Mouse (Mus musculus) left cerebral cortex, adult 8-10 months (tissue): ENCODE data around the gene Cabin1. TPM values are rescaled to one million over a fixed set of nuclear protein-coding genes. Genes with fewer than 3 reads are reported as not detected.

Experiments used
- DNase-seq, 2 experiments: peaks; one replicate each; pipeline ENCODE4 v3.0.0; 2022; ENCODE audit warnings: low spot score in 2 of 2
- total RNA-seq, 4 experiments: library from RNA; stranded (reverse); gene quantifications; 2 replicates each; pipeline ENCODE4 v1.2.4; 2022

Gene Cabin1
- total RNA-seq, 4 experiments from 2014 or later = 61.3 to 73.2 (median 69.6) TPM

DNA sequence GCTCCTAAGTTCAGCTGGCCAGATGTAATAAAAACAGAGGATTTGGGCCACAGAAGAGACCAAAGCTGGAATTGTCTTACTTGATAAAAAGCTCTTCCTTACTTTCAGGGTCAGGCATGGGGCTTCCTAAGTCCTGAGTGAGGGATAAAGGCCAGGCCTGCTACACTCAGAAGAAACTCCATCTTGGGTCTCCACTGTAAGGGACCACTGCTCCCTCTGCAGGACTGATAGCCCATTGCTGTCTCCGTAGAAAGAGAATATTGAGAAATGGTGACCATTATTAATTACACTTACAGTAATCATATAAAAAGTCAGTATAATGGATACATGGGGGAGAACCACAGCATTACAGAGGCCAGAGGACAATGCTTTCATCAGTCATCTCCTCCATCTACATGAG is 60.6 kb downstream of the Cabin1 start:
- no peak for DNase-seq

DNA sequence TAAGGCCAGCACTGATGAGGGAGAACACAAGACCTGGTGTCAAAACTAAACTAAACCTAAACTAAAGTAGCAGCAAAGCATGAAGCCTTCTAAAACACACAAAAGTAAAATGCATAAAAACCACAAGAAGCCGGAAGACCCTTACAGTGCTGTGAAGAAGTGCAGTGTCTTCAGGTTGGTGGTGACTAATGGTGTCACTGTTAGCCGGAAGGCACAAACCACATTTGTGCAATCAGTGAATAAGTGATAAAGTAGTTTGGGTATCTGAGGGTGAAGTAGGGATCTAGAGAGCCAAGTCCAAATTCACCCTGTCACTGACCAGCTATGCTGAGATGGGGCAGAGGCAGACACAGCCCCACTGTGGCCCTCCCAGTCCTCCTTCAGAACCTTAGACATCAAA is 61.6 kb downstream of the Cabin1 start:
- DNase-seq = no peak

DNA sequence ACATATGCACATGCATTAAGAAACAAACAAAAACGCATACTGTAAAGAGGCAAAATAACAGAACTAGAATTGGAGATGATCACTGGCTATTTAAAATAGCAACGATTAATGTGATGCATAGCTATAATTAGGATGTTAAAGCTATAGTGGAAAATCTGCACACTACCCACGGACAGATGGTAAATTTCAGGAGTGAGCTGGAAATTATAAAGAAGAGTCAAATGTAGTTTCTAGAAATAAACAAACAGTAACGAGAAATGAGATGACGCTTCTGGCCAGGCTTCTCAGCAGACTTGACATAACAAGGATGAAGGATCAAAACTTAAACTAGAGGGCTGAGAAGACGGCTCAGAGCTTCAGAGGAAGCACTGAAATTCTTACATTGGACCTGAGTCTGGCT is 62.9 kb downstream of the Cabin1 start:
- no peak for DNase-seq

DNA sequence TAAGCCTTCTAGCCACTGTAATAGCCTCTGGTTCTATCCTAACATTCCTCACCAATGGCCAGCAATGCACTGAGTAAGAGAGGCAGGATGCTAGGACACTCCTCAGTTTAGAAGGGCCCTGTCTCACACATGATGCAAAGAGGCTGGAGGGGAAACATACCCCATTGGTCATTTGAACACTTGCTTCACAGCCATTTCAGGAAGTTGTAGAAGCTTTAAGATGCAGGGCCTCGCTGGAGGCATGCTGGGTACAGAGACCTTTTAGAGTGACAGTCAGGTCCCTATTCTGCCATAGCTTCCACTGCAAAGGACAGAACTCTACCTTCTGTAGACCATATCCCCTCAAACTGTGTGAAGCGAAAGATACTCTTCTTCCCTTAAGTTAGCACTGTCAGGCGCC is 66.4 kb downstream of the Cabin1 start:
- no peak for DNase-seq

DNA sequence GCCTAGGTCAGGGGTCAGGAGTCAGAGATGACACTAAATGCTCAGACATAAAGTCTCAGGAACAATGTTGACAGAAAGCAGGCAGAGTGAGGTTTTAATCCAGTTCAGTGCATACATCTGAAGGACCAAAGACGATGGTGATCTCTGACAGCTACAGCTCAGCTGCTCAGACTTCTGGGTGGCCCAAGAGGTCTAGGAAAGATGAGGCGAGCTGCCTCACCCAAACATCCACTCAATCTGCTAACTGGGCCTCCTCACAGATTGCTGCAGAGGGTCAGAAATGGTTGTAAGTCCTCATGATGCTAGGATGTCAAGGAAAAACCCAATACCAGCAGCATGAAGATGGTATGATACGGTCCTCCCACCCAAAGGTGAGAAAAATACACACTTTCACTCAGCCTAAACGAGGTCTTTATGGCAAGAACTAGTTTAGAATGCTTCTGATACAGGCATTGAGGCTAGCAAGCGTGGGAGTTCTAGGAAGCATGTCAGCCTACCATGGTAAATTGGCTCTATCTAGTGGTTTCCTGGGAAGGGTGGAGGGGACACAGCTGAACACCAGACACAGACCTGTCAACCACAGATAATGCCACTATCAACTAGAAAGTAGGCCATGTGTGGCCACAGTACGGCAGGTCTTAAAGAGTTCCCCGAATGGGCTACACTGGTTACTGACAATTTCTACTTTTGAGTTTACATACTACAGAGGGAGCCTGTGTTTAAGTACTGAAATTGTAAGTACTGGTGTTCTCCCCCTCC is 67.4 kb downstream of the Cabin1 start:
- DNase-seq = no peak

DNA sequence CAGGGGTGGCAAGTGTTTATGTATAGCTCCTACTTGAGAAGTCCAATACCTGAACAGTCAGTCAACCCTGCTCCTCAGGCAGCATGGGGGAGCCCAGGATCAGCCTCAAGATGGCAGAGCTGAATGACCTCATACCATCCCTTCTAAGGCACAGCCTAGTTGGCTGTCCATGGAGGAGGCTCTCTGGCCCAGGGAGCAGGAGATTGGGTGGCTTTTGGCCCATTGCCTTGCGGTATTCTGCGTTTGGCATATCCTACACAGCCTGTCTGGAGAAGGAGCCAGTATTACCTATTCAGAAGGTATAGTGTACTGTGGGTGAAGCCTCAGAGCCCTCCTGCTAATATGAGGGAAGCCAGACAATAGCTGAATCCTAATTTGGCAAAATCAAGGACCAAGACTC is 68.6 kb downstream of the Cabin1 start:
- DNase-seq = no peak

DNA sequence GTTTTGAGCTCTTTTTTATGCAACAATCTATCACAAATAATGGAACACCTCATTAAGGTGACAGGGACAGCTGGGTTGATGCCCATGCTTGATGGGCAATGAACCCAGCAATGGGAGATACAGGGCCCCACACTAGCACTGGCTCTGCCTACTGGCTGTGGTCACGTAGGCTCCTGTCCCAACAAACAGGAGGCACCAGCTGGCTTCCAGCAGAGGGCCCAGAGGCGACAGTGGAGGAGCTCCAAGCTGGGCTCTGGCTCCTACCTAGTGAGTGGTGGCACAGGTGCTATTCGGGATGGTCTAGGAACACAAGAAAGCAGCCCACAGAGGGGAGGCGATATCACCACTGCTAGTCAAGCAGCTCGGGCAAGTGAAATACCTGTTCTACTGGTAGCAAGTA is 69.1 kb downstream of the Cabin1 start:
- no peak for DNase-seq

DNA sequence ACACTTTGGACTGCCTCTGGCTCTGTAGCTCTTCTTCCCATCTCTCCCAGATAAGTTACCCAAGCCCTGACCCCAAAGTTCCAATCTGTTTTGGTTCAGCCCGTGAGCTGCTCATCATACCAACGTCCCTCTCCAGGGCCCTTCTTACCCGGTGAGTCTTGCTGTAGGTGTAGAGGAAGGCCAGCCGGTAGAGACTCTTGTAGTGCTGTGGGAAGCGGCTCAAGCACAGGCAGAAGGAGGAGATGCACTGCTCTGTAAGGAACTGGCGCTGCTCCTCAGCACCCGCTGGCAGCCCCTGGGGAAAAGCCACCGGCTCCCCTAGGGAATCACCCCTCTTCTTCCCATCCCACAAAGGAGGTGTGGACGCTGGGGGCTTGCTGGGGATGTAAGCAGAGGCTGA is 69.6 kb downstream of the Cabin1 start:
- no peak for DNase-seq

DNA sequence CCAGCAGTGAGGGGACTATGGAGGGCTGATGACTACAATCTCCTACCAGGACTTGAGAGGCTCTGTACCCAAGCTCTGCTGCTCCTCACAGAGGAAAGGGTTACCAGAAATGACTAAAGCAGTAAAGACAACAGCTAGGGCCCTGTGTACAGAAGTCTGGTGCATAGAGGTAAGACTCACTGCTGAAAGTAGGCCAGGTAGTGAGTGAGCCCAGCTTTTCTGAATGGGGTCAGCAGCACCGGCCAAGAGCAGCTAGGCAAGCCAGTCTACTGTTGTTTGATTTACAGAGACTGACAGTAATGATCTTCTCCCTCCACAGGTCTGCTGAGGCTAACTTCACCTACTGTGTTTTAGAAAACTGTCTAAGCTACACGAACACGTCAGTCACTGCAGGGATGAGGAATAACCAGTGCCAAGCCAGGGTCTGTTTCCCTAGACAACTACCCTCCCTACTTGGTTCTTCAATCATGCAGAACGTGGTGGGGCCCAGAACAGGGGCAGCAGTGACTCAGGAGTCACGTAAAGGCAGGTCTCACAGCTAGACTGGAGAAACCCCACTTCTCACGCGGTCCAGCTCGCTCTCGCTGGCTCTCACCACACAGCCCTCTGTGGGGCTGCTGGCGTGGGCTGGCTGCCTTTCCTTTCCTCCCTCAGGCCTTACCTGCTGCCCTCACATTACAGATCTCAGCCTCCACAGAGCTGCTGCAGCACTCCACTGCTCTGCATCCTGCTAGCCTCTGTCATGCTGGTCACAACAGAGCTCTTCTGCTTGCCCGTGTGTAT is 70.5 kb downstream of the Cabin1 start:
- DNase-seq = no peak

DNA sequence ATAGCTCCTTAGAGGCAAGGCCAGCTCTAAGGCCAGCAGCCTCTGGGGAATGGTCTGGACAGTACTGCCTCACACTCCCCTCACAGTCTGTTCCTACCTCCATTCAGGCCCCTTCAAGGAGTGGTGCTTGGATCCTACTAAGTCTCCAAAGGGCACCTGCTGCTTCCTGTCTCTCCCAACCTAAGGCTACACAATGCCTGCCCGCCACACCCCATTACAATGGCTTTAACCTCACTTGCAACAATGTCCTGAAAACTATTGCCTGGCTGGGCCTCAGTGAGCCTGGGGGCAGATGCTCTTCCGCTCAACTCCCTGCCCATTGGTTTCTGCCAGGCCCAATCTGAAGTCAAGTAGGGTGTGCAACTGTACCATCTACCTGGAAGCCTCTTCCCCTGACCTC is 75.5 kb downstream of the Cabin1 start:
- DNase-seq = no peak

DNA sequence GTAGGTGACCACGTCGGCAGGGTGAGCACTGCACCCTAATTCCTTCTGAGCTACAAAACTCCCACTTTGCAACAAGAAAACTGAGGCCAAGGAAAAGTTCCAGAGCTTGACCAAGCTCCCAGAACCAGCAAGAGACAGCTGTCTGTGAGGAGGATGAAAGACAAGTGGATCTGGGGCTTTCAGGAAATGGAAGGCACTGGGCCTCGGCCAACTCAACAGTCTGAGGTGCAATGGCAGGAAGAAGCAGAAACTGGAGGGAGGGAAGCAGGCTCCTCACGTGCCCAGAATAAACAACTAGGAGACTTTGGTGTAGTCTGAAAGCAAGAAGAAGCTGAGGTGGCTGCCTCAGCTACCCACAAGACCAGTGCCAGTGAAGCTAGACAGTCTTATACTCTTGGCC is 77.4 kb downstream of the Cabin1 start:
- DNase-seq = no peak

DNA sequence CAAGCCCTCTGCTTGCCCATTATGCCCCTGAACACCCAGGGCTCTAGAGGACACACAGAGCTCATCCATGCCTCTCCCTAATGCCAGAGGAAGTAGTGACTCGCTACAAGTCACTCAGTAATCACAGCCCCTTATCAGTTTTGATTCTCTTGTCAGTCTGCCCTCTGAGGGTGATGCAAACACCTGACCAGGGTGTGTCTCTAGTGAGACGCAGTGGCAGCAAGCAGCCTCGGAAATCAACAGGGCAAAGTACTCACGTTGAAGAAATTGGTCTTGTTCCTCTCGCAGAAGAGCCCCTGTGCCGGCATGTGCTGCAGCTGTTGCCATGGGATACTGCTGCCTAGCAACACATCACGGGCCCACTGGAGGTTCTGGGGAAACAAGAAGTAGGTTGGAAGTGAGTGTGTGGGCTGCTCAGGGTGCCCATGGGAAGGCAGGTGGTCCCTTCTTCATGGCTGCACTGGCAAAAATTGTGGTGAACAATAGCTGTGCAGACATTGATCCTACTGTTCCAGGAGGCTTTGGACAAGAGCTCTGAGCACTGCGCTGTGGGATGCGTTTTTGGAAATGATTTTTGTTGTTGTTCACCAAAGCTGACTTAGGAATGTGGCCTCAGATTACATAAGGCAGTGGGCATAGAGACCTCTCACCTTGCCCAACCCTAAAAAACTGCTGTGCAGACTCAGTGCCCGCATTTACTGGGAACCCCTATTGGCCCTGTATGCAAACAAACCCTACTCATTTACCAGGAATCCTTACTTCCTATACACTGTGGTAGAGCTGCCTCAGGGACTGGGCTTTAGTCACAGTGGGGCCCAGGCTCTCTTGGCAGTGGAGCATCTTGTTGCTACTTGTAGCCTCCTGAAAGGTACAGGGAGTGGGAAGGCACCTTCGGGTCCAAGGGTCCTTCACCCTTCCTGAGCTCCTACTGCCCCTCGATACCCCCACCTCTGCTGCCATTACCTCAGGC is 79.8 kb downstream of the Cabin1 start:
- peak; percentile 73 to 89 for DNase-seq

DNA sequence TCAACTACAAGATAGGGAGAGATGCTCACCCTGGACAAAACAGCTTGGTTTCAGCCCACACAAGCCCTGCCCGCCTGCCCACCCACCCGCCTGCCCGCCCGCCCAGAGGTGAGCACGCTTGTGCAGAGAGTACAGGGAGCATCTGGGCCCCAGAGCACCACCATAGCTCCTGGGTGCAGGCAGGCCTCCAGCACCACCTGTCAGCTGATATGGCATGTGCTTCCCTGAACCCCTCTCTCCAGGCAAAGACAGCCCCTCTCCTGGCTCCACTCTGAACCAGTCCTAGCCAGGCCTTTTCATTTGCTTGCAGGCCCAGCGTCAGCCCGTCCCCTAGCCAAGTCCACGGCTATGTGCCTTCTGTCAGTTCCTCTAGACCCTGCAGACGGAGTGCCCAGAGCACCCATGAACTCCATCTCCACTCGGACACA is 83.6 kb downstream of the Cabin1 start:
- DNase-seq = no peak

DNA sequence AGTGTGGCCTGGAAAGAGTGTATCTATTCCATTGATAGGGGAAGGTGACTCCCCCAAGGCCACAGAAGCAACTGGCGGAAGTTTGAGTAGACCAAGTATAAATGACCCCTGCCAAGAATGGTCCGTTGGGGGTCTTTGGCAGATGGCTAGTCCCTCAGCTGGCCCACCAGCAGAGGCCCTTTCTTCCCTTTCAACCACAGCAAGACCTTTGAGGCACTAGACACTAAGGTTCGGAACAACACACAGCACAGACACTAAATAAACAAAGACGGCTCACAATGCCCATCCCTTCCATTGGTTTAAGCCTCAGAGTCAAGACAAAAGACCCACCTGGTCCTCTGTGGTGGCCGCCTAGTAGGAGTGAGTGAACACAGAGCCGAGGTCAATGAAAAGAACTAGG is 84.9 kb downstream of the Cabin1 start:
- DNase-seq = no peak

DNA sequence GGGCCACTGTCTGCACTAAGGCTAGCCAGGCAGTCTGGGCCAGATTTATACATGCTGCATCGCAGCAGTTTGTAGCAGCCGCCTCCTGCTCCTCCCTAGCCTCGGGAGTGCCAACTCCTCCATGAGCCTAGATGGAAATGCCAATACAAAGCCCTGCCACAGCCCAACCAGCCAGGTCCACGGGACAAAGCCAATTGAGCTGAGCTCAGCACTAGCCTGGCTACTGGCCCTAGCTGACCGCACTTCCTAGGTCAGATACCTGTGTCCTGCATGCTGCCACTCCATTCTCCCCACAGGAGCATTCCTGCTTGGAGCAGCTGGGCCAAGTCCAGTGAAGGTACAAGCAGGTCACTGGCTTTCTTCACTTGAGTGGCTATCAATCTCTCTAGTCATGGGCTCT is 86.2 kb downstream of the Cabin1 start:
- peak in 1 of 2 experiments; percentile 59 for DNase-seq

DNA sequence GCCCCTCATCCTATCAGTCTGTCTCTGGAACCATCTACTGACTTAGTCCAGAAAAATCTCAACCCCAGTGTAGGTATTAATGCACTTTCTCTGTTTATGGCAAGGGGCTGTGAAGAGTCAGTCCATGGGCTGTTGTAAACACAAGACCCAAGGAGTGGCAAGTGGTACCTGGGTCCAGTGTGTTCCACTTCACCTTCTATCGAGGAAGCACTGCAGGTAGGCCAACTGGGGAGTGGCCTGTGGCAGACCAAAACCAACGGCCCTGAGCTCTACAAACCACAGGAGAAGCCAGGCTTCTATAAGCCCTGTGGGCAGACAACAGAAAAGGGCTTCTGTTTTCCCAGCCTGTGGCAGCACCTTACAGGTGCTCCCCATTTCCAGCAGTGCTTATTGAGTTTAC is 86.6 kb downstream of the Cabin1 start:
- DNase-seq = no peak

DNA sequence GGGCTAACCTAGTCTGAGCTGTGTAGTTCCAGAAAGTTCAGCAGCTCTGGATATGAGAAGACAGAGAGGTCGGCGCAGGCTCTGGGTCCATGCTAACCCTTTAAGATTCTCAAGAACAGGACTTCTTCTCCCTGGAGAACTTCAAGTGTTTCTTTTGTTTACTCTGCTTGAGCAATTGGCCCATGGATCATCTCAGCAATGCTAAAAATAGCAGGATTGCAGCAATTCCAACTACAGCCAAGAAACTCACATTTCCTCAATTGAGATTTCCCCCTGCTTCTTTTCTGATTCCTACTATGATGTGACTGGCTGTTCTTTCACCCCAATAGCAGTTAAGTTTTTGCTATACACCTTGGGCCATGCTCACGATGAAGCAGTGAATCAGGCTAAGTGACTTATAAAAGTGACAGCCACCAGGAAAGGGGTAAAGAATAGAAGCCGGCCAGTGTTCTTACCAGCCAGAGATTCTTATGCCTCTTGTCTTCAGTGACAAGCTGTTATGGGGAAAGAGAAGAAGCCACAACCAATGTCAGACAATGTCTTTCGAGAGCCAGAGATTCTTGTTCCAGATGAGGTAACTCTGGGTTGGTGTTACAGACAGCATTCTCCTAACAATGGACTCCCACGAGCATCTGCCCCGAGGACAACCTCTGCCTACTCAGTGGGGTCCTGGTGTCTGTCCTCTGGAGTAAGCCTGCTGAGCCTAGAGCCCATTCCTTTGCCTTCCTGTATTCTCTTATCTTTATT is 87.1 kb downstream of the Cabin1 start:
- no peak for DNase-seq

DNA sequence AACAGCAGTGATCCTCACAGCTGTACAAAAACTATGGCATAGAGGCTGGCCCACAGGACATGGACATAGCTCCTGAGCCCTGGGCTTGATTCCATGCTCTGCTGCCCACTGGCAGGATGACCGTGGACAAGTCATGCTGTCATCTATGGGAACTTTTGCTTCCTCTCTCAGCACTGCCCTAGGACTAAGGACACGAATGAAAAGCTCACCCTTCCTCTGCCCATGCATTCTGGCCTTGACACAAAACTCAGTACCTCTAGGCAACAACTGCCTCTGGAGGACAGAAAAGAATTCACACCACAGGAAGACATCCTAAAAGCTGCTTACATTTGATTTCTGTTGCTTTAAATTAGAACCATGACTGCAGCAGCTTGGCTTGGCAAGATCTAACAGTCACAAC is 87.9 kb downstream of the Cabin1 start:
- no peak for DNase-seq

DNA sequence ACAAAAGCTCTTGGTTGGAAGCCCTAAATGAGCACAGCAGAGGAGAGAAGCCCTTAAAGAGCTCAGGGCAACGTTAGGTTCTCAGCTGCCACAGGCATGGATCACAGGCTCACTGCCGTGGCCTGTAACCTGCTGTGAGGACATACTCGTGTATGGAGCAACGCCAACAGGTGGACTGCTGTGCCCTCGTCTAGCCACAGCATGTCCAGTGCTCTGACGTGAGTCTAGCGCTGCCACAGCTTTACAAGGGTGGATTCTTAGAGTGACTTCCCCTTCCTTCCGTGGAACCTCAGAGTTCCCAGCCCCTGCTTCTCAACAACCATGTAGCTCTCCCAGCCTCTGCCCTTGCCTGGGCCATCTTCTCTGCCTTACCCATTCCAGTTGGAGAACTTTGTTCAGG is 88.5 kb downstream of the Cabin1 start:
- DNase-seq = no peak

DNA sequence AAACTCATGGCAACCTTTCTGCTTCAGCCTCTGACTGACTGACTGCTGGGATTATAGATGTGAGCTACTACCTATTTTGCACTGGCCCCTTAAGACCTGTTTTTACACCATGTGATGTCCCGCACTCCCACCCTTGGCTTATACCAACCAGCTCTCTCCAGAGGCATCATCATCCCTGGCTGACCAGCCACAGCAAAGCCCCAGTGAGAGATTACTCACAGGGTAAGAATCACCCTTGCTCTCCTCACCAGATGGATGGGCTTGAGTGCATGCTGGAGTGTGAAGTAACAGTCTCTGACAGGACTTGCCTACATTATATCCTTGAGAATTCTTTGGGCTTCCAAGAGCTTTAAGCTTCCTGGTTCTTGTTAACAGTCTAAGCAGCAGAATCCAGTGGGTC is 94.2 kb downstream of the Cabin1 start:
- no peak for DNase-seq

DNA sequence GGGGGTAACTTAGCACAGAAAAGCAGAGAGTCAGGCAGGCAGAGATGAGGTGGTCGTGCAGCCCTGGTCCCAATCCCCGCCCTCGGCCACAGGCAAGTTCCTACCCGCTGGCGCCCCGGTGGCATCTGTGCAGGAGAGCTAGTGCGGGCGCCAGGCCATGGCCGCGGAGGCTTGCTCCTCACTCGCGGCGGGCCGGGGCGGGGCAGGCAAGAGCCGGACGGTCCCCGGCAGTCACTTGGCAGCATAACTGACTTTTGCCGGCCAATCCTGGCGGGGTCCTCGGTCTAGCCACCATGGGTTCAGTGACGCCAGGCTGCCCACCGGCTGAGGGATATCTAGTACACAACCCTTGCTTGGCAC is 96.2 kb downstream of the Cabin1 start:
- DNase-seq = peak in 1 of 2 experiments; percentile 55
